Mouse (Mus musculus): Measurements from ENCODE around the gene Slc8a2.

The Slc8a2 gene

DNA sequence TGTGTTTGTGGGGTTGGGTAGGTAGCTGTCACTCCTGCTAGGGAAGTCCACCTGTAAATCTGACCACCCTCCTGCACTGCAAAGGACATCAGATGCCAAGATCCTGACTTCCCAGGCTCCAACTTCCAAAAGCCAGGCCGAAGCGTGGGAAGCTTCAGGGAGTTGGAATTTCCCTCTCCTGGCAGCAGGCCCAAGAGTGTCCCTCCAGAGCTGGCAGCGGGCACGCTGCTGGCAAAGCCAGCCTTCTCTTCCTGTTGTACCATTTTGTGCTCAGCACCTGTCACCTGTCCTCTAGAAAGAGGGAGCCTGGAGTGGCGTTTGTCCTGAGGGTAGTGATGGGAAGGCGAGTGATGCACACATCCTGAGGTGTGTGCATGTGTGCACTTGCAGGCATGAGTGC, 1.3 kb upstream of the Slc8a2 start:
- no peak for DNase-seq

DNA sequence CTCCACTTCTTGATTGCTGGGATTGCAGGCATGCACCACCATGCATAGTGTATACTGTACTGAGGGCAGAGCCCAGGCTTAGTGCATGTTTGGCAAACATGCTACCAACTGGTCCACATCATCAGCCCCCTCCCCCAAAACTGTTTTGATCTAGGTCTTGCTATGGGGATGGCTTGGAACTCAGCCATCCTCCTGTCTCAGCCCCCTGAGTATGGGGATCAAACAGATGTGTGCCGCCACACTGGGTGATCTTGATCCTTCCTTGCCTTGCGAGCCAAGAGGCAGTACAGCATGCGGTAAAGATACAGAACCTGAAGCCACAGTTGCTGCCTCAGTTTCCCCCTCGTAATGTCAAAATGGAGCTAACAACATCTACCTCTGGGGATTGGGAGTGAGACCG, 727 bp upstream of the Slc8a2 start:
- DNase-seq = no peak

DNA sequence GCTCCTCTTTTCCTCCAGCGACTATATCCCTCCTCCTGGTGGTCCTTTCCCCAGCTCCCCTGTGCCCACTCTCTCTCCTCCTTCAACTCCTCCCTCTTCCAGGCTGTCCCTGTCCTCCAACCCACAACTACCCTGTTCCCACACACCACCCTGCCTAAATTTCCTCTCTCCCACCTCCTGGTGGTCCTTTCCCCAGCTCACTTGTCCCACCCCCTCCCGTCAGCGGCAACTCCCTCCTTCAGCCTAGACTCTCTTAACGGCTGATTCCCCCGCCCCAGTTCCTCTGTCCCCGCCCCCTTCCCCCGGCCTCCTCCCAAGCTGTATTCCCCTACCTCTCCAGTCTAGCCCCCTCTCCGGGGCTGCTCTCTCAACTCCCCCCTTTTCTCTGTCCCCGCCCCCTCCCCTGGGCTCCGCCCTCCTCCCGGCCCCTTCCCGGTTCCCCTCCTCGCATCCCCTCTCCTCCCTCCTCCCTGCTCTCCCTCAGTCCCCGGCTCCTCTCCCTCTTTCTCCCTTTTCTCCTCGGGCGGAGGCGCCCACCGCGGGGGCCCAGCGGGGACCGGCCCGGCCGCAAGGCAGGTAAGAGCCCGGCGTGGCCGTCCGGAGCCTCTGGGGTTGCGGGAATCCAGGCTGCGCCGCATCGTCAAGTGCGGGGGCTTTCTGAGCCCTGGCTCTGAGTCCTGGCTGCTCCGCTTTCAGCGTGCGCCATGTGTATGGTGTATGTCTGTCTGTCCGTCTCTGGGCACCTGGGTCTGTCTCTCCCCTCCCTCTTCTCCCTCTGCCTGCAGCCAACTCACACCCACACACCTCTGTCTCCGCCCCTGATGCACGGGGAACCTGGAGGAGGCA, 443 bp downstream of the Slc8a2 start:
- DNase-seq = no peak

DNA sequence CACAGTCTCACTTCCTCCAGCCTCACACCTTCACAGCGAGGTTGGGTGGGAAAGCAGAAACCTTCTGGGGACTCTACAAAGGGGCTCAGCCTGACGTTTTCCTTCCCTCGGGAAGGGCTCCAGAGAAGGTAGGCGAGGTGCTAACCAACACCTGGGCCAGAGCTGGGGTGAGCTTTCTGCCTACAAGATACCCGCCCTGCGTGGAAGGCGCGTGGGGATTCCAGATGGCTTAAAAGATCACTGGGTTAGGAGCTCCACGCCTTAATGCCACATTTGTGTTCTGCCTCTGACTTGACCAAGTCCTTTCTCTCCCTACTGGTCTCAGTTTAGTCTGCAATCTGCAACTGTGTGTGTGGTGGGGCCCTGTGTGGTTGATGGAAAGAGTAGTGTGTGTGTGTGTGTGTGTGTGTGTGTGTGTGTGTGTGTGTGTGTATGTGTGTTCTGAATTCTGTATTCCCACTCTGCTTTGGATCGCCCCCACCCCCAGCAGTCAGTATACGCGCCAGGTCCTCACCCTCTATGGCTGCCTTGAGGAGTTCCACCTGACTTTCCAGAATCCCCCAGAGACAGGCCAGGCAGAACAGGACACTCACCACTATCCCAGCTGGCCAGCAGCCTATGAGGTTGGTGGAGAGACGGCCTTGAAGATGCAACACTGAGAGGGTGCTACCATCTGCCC, 1.5 kb downstream of the Slc8a2 start:
- DNase-seq = no peak

DNA sequence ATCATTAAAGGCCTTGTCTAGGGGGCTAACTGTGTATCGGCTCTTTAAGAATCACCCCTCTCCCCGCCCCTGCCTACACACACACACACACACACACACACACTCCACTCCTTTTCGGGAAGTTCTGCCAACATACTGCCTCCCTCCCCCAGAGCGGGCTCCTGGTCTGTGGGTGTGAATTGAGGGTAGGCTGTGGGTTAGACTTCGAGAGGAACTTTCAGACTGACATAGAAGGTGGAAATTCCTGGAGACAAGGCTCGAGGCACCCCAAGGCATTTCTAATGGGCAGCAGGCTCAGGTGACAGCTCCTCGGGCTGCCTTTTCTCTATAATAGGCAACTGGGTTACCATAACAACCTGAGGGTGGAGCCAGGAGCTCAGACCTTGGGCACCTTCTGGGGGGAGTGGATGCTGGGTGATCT, 2.5 kb downstream of the Slc8a2 start:
- no peak for DNase-seq

DNA sequence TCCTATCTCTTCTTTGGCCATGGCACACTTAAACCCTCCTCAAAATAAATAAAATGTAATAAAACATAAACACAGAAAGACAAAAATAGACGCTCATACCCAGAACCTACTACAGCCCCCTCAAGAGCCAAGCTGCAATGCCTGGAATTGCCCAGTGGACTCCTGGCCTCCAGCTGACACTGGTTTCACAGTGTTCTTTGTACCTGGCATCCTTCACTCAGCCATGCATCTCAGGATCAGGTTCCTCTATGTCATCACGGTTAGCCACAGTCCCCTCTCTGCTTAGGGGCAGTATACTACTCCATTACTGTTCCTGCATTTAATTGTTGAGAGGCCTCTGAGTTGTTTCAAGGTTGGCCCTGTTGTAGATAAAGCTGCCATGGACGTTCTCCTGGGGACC, 3.3 kb downstream of the Slc8a2 start:
- DNase-seq = no peak

DNA sequence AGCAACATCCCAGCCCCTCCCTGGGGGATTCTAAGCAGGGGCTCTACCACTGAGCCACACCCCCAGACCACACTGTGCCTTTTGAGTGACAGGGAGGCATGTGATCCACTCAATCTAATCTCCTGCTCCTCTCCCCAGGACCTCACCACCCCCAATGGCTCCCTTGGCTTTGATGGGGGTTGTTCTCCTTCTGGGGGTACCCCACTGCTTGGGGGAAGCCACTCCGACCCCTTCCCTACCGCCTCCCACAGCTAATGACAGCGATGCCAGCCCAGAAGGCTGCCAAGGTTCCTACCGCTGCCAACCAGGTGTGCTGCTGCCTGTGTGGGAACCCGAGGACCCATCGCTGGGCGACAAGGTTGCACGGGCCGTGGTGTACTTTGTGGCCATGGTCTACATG, 4.1 kb downstream of the Slc8a2 start:
- DNase-seq = no peak

DNA sequence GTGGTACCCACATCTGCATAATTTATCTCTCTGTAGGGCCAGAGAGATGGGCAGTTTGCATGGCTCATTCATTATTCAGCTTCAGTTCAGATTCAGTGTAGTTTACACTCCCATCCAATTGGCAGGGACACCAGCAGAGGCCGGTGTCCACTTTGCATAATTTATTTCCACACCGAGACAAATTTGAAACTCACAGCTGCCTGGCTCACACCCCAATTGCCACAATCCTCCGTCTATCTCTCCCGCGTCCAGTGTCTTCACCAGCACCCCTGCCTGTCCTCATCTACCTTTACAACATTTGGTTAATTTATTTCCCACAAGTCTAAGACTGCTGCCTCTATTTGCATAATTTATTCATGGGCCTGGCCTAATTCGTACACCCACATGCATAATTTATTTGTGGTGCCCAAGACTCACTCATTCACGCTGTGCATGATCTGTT, 5.3 kb downstream of the Slc8a2 start:
- DNase-seq = no peak

DNA sequence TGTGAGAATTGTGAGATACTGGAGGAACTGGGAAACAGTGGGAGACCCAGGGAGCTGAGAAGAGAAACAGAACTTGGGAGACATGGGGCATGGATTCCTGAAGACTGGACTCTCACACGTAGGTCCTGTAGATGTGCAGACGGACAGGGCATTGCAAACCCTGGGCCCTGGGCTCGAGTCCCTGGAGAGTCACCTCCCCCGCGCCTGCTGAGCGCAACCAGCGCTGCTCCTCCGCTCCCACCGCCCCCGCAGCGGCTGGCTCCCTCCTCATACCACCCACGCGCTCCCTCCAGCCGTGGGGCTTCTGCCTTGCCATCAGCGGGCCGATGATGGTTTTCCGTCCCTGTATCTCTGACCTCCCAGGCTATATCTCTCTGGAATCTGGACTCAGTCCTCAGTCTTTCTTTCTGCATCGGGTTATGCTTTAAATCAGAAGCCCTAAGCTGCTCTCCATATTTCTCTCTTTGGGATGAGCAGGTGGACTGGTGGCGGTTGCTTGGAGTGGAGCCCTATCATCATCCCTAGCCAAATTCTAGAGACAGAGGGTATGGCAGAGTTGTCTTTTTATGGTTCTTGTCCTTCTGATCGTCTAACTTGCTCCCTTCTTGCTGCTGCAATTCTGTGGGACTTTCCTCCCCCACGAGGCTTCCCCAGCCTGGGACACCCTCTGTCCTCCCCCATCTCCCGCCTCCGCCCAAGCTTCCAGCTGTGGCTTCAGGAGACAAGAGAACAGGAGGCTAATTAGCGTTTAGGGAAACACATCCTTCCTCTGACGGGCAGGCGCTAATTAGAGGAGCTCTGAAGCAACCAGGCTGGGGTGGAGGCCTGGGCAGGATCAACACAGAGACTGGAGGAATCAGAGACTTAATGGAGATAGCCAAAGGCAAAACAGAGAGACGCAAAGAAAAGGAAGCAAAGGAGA, 17.1 kb downstream of the Slc8a2 start:
- DNase-seq = no peak

DNA sequence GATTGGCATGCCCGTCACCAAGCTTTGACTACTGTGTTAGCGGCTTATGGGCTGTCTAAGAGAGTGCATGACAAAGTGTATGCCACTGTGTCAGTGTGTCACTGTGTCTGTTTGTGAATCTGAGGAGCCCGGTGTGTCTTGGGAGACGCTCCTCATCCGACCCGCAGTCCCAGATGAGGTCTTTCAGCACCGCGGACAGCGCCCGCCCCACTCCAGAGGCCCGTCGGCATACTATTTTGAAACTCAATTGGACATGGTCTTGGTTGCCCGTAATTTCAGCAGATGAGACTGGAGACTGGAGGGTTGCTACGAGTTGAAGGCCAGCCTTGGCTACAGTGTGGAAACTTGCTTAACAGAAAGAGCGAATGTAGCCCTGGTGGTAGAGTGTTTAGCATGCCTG, 18.0 kb downstream of the Slc8a2 start:
- peak in 1 of 2 experiments; percentile 49 for DNase-seq

DNA sequence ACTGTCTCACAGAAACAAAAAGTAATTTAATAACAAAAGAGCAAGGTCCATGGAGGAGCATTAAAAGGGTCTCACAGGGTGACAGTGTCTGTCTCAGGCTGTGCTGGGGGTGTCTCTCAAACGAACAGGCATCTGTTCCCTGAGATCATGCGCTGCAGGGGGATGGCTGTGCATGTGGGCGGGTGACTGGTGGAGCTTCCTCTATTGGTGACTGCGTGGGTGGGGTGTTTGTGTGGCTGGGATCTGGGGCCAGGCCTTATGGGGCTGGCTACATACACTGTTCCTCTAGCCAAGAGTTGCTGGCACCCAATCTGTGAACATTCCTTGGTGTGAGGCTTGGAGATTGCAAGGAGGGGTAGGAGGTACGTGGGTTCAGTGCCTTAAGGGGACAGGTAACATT, 19.6 kb downstream of the Slc8a2 start:
- DNase-seq = no peak

DNA sequence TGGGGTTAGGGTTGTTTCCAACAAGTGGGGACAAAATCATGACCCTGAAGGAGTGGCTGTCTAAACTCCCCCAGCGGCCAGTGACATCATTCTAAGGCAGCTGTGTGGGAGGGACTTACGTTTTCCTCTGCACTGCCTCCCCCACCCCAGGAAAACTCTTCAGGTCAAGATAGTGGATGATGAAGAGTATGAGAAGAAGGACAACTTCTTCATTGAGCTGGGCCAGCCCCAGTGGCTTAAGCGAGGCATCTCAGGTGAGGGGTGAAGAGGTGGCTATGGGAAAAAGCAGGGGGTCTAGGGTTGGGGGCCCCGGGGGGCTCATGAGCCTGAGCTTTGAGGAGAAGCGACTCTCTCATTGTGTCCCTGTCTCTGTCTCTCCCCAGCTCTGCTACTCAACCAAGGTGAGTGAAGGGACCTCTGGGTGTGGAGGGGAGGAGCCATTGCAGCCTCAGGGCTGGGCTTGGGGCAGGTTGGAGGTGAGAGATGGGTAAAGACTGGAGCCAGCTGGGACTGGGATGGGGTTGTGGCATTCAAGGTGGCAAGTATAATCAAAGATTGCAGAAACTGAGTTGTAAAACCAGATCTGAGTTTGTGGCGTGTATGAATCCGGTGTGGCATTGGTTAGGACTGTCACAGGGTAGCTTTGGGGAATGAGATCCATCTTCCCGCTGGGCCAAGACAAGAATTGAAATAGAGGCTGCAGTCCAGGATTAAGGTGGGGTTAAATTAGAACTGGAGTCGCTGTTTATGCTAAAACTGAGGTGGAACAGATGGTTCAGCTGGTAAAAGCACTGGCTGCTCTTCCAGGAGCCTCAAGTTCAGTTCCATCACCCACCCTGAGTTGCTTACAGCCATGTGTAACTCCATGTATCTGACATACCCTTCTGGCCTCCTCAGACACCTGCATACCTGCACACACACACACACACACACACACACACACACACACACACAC, 20.8 kb downstream of the Slc8a2 start:
- no peak for DNase-seq

DNA sequence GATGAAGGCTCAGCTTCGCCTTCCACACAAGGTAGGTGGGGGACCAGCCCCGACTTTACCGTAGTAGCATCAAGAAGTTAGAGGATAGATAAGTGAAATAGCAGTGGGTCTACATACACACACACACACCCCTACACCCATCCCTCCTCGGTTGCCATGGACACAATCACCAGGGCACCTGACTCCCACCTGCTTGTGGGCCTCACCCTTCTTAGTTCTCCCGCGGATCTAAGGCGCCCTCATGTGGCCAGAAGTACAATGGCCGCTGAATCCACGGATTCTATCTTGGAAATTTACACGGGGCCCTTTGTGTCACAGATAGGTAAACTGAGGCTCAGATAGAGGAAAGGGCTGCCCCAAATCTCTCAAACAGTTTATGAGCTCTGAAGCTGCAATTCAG, 23.9 kb downstream of the Slc8a2 start:
- DNase-seq = peak; percentile 22 to 36

DNA sequence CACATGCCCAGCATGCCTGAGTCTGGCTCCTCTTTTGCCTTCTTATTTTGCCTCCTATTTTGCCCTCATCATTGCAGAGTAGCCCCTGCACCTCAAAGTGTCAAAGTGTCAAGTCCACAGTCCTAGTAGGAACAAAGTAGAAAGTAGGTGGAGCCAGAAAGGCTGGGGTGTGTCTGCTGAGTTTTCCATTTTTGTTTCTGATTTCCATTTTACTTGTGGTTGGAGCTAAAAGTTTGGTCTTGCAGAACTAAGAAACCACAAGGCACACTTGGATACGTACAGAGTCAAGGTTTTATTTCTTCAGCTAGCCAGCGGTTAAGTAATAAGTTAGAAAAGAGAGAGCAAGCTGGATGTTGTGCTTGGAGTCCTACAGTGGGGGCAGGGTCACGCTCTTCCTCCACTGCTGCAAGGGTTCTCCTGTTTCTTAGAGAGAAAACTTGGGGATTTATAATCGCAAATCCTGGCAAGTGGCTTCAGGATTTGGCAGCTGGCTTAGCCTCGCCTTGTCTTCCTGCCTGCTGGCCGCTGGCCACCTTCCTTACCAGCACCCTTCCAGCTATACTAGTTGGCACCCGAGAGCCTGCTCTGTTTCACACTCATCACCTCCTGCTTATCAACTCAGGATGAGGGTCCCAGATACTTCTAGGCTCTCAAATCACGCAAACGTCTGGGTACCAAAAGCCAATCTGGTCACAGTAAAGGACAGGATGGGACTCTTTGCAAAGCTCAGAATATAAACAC, 25.7 kb downstream of the Slc8a2 start:
- DNase-seq = no peak

DNA sequence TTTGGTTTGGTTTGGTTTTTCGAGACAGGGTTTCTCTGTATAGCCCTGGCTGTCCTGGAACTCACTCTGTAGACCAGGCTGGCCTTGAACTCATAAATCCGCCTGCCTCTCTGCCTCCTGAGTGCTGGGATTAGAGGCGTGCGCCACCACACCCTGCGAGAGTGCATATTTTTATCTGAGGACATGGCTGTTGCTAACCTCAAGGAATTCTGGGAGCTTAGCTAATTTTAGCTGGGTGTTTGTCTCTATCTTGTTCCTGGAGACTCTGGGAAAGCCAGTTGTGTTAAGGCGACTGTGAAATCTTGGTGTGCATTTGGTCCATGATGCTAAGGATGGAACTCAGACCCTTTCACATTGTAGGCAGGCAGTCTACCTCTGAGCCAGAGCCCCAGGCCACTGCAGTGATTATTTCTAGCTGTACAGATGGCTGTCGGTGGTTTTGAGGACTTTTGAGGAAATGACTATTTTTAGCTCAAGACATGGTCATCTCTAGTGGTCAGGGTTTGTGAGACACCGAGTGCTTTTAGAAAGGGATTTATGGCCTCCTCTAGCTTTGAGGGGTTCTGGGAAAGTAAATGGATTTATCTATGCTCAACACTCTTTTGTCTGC, 26.6 kb downstream of the Slc8a2 start:
- no peak for DNase-seq

DNA sequence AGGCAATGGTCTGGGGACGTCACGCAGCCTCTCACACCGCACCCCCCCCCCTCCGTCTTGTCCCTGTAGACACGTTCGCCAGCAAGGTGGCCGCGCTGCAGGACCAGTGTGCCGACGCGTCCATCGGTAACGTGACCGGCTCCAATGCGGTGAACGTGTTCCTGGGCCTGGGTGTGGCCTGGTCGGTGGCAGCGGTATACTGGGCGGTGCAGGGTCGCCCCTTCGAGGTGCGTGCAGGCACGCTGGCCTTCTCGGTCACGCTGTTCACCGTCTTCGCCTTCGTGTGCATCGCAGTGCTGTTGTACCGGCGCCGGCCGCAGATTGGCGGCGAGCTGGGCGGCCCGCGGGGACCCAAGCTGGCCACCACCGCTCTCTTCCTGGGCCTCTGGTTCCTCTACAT, 29.1 kb downstream of the Slc8a2 start:
- no peak for DNase-seq

DNA sequence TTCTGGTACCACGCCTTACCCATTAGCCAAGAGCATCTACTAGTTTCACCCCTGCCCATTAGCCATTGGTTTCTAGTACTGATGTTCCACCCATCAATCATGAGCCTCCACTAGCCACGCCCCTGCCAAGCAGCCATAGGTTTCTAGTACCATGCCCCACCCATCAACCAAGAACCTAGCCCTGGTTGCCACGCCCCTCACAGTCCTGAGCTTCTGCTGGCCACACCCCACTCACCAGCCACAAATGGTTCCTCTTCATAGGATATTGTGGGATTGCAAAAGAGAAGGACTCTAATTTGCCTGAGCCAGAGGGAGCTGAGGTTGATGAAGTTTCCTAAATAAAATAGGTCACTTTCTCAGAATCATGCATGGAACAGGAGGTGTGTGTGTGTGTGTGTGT, 31.1 kb downstream of the Slc8a2 start:
- no peak for DNase-seq

DNA sequence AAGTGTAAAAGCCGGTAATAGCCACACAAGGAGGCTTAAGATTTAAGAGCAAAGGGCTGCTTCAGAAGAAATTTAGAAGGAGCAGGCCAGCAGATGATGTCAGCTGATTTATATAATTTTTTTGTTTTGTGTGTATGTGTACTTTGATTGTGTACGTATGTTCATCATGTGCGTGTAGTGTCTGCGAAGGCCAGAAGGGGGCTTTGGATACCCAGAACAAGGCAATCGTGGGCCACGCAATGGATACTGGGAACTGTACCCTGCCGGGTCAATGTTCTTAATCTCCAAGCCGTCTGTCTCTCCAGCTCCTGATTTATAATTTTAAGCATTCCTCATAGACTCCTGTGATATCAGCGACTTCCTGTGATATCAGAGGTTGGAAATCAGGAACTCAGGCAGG, 31.7 kb downstream of the Slc8a2 start:
- DNase-seq = no peak

DNA sequence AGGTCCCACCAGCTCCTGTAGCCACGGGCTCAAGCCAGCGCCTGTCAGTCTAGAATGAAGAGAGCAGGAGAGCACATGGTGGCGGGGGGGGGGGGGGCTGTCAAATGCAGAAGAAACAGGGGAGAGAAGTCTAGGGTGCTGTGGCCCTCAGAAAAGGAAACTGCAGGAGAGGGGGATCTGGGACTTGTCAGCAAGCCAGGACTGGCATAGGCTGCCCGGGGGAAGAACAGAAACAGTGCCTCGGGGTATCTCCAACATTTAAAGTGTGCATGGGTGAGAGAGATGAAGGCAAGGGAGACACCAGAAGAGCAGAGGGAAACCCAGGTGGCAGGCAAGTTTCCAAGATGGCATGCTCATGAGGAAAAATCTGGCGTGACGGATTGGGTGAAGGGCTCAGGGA, 32.4 kb downstream of the Slc8a2 start:
- no peak for DNase-seq

DNA sequence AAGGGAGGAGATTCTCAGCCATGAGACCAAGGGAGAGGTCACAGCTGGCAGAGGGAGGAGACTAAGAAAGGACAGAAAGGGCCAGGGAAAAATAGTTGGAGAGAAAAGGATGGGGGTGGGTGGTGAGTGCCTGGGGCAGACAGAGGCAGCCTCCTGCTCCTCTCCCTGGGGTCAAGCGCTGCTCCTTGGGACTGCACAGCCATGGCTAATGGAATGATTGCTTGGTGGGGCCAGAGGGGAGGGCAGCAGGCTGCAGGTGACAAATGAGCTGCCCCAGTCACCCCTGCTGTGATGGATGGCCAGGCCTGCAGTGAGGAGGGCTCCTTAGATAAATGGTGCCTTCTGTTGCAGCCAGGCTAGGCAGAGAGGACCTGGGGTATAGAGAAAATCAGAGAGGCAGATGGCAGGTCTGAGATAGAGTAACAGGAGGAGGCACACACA, 42.5 kb downstream of the Slc8a2 start:
- DNase-seq = no peak

DNA sequence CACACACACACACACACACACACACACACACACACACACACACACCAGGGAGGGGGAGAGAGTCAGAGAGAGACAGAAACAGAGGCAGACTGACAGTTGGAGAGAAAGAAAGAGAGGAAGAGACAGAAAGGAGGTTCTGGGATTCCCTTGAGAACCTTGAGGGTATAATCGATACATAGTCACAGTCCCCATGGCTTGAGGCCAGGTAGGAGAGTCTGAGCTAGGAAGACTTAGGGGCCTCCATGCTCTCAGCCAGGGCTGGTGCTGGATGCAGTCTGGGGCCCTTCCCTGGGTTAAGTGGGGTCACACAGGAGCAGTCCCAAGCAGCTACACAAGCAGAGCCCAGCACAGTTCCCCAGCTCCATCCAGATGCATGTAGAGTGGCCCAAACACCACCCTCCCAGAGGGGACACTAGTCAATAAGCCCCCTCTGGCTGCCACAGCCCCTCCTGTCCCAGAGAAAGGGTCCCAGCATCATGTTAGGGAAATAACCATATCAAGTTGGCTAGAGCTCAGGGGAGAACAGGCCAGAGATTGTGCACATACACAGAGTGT, 43.0 kb downstream of the Slc8a2 start:
- DNase-seq = no peak

Measured in kidney, adult 8-10 months (tissue).